Mouse (Mus musculus) kidney, adult 2 months (tissue): Measurements from ENCODE around the gene Atp6v0c.

Experiments used
- CTCF ChIP-seq: fragments of 200-500 bp; conservative IDR thresholded peaks from 2 replicates; pipeline ENCODE4 v1.5.1; 2011; ENCODE audit warnings: low read depth, mild to moderate bottlenecking, control low read depth, low read length, moderate library complexity, mixed read lengths; ENCODE audit not compliant: insufficient read depth, insufficient read length
- POLR2A ChIP-seq: fragments of 200-500 bp; IDR thresholded peaks from one replicate; pipeline ENCODE4 v1.6.1; 2011; ENCODE audit warnings: low read depth, low read length, control low read depth

GRCm38 (mm10) chr17:24210591-24210990 is 41.1 kb upstream of the Atp6v0c start:
- TF ChIP-seq CTCF (no peak), POLR2A (no peak)
